Mouse (Mus musculus) C2C12 (cell line): ENCODE results near the gene Tmed2.

Experiments
- CTCF ChIP-seq: IDR thresholded peaks from one replicate; pipeline ENCODE4 v1.5.1; 2011; ENCODE audit not compliant: control insufficient read depth, insufficient read depth, insufficient read length
- MAX ChIP-seq: IDR thresholded peaks from one replicate; pipeline ENCODE4 v1.6.1; 2011; ENCODE audit warnings: mild to moderate bottlenecking, control low read depth
- USF1 ChIP-seq: IDR thresholded peaks from one replicate; pipeline ENCODE4 v1.6.1; 2011; ENCODE audit warnings: low read depth, mild to moderate bottlenecking, control low read depth, moderate library complexity

DNA sequence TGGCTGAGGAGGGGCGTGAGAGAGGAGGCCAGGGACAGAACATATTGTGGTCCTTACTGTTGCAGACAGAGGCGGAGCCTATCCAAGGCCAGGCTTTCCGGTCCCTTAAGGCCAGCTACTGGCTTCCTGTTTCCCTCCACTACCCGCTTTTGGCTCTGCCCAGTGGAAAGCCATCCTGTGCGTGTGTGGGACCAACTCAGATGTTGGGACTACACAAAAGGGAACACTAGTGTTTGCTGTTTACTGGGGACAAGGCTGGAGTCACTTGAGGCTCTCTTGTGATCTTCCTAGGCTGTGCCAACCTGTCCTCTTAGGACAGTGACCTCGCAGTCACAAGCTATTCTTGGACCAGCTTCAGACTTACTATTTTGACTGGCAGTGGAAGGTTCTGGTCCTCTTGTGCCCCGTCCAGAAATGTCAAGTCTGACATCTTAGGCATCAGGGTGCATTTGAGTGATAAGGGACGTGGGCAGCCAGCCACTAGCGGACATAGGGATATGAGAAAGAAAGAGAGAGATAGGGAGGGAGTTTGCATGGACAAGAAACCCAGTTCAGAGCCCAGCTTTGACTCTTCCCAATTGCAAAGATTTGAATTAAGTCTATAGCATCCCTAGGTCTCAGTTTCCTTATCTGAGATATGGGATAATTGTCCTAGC, 42.1 kb upstream of the Tmed2 start:
- TF ChIP-seq CTCF (no peak), USF1 (no peak), MAX (no peak)
